Mouse (Mus musculus) hindbrain, embryonic 15.5 days (tissue): Measurements from ENCODE around the gene Asb8. TPM values are rescaled to one million over a fixed set of nuclear protein-coding genes. Genes with fewer than 3 reads are reported as not detected.

Experiments used
- ATAC-seq: fragments of 200-750 bp; cut with Nextera tagmentation; 2 replicates; pipeline ENCODE4 v1.8.0; 2017; ENCODE audit warnings: low read depth, moderate number of reproducible peaks, moderate TSS enrichment; ENCODE audit not compliant: low FRiP score
- H3K27ac ChIP-seq: fragments of 300-500 bp; sonication (generic); replicated peaks from 2 replicates; pipeline ENCODE4 v1.5.1; 2015; ENCODE audit warnings: mild to moderate bottlenecking, inconsistent platforms
- H3K27me3 ChIP-seq: fragments of 300-500 bp; sonication (generic); 2 replicates; pipeline ENCODE4 v1.6.1; 2015; ENCODE audit warnings: control low read depth, inconsistent platforms
- H3K36me3 ChIP-seq: fragments of 300-500 bp; sonication (generic); 2 replicates; pipeline ENCODE4 v1.6.1; 2015; ENCODE audit warnings: control low read depth, inconsistent platforms
- H3K4me1 ChIP-seq: fragments of 300-500 bp; sonication (generic); replicated peaks from 2 replicates; pipeline ENCODE4 v1.6.1; 2015; ENCODE audit warnings: control low read depth, inconsistent platforms
- H3K4me2 ChIP-seq: fragments of 300-500 bp; sonication (generic); 2 replicates; pipeline ENCODE4 v1.6.1; 2015; ENCODE audit warnings: moderate library complexity, mild to moderate bottlenecking, inconsistent platforms
- H3K4me3 ChIP-seq: fragments of 300-500 bp; sonication (generic); 2 replicates; pipeline ENCODE4 v1.5.1; 2015; ENCODE audit warnings: mild to moderate bottlenecking, inconsistent platforms
- H3K9ac ChIP-seq: fragments of 300-500 bp; sonication (generic); 2 replicates; pipeline ENCODE4 v1.6.1; 2015; ENCODE audit warnings: inconsistent platforms
- H3K9me3 ChIP-seq: fragments of 300-500 bp; sonication (generic); 2 replicates; pipeline ENCODE4 v1.6.1; 2016; ENCODE audit warnings: control low read depth, inconsistent platforms
- WGBS: fragments of 180-500 bp; shearing (Covaris S2); methylation state at CpG from one replicate; pipeline ENCODE4 v1.1.7; 2015; 5-methylcytosine and 5-hydroxymethylcytosine counted together
- polyA plus RNA-seq: library from polyadenylated mRNA; unstranded; fragments of >200 nt; fragmentation: Nextera tagmentation; extraction: Ambion mirVana; gene quantifications from 2 replicates; pipeline ENCODE4 v1.2.1, GENCODE M21; 2015

The Asb8 gene
- polyA plus RNA-seq, 1 experiment from 2014 or later = 58.4 TPM

DNA sequence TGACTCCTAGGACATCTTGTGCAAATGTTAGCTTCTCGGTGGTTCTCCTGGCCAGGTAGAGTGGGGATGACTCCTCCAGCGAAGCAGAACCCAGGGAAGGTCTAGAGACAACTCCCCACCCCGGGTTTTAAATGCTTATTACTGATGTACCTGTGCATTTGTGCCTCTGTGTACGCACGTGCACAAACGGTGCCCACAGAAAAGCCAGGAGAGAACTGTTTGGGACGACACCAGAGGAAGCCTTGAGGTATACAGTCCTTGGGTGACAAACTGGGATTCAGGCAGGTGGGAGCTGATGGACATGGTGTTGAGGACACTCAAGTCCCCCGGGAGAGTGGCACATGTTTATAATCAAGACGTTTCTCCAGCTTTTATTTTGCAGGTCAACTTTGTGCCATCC is 5.5 kb upstream of the Asb8 start:
- Histone ChIP-seq H3K4me2 (peak overlapping the region; percentile 82), H3K36me3 (no peaks in the 10 kb centered on the region), H3K4me1 (peaks cover 51% of the 10 kb centered on the region), H3K27me3 (0 out of 2 replicates have a peak, but pooled peaks cover 2% of the 10 kb centered on the region), H3K4me3 (peak overlapping the region; percentile 58), H3K9ac (no peak overlapping the region), H3K27ac (no peak overlapping the region), H3K9me3 (no peaks in the 10 kb centered on the region)
- 76% methylated on average over 9 of the region's 9 CpGs for WGBS
- no peak for ATAC-seq

- Histone ChIP-seq H3K4me2 (peak overlapping the region; percentile 82), H3K4me1 (peaks cover 51% of the 10 kb centered on the region), H3K27ac (no peak overlapping the region), H3K9ac (peak overlapping the region; percentile 68), H3K9me3 (no peaks in the 10 kb centered on the region), H3K36me3 (no peaks in the 10 kb centered on the region), H3K27me3 (peaks cover 2% of the 10 kb centered on the region; the same call in 1 of the 2 replicates), H3K4me3 (peak overlapping the region; percentile 58)
- no peak for ATAC-seq
- 26% methylated on average over 7 of the region's 7 CpGs for WGBS
Measured at GRCm38 (mm10) chr15:98170365-98170764, 4.9 kb upstream of the Asb8 start.

GRCm38 (mm10) chr15:98168622-98169004 is 3.2 kb upstream of the Asb8 start:
- H3K27ac ChIP-seq = peak overlapping the region; percentile 95; the same call in 1 of the 2 replicates
- WGBS = 3% methylated on average over 19 of the region's 19 CpGs
- H3K4me3 ChIP-seq = peak overlapping the region; percentile 58
- peak overlapping the region; percentile 68 for H3K9ac ChIP-seq
- no peaks in the 10 kb centered on the region for H3K36me3 ChIP-seq
- no peak for ATAC-seq
- peaks cover 47% of the 10 kb centered on the region for H3K4me1 ChIP-seq
- H3K4me2 ChIP-seq = peak overlapping the region; percentile 82
- H3K9me3 ChIP-seq = no peaks in the 10 kb centered on the region
- H3K27me3 ChIP-seq = no peaks in the 10 kb centered on the region; the same call in 1 of the 2 replicates

DNA sequence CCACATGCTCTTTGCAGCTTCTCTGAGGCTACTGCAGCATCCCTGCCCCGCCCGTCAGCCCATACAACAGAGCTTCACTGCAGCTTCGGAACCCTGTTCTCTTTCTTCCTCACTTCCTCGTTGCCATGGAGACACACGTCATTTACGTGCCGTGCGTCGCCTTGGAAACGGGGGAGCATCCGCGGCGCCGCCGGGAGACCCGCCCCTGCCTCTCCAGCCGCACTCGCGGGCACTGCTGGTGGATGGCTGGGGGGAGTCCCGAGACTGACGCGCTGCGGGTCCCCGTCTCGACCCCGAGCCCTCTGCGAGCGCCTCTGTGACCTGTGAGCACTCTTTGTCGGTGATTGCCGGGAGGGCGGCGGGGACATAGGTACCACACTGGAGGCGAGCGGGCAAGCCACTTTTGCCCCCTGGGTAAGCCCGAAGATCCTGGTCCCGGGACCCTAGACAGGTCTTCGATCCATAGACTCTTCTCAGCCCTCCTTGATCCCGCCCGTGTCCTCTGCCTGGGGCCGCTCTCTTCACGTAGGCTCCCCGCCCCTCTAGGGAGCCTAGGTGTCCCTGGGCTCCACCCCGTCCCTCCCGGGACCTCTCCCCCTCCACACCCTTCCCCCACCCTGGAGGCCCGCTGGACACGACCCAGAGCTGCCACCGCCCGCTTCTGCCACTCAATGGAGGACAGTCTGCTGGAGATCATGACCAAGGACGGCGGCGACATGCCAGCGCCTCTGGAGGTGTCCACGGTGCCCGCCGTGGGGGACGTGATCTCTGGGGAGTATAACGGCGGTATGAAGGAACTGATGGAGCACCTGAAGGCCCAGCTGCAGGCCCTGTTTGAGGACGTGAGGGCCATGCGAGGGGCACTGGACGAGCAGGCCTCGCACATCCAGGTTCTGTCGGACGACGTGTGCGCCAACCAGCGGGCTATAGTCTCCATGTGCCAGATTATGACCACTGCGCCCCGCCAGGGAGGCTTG is 2.5 kb upstream of the Asb8 start:
- peak; percentile 96 for ATAC-seq
- no peaks in the 10 kb centered on the region for H3K9me3 ChIP-seq
- peak overlapping the region; percentile 58 for H3K4me3 ChIP-seq
- H3K36me3 ChIP-seq = no peaks in the 10 kb centered on the region
- H3K27me3 ChIP-seq = no peaks in the 10 kb centered on the region; the same call in 1 of the 2 replicates
- H3K27ac ChIP-seq = peak overlapping the region; percentile 95
- peak overlapping the region; percentile 82 for H3K4me2 ChIP-seq
- H3K9ac ChIP-seq = peak overlapping the region; percentile 68
- WGBS = 1% methylated on average over 69 of the region's 69 CpGs
- peaks cover 46% of the 10 kb centered on the region for H3K4me1 ChIP-seq

GRCm38 (mm10) chr15:98166963-98167644 is 1.7 kb upstream of the Asb8 start, which contains the start of gene Ccdc184:
Gene Ccdc184, plus strand, starts transcription at chr15:98167158.
- Histone ChIP-seq H3K27me3 (no peaks in the 10 kb centered on the region; the same call in 1 of the 2 replicates), H3K4me2 (peak within 1 kb of the TSS; percentile 82), H3K9ac (peak within 1 kb of the TSS; percentile 68), H3K36me3 (no peaks in the 10 kb centered on the region), H3K27ac (peak within 1 kb of the TSS; percentile 95), H3K9me3 (no peaks in the 10 kb centered on the region), H3K4me1 (peaks cover 44% of the 10 kb centered on the region), H3K4me3 (peak within 1 kb of the TSS; percentile 58)
- ATAC-seq = peak; percentile 83
- under 1% methylated on average over 18 of the region's 18 CpGs for WGBS

DNA sequence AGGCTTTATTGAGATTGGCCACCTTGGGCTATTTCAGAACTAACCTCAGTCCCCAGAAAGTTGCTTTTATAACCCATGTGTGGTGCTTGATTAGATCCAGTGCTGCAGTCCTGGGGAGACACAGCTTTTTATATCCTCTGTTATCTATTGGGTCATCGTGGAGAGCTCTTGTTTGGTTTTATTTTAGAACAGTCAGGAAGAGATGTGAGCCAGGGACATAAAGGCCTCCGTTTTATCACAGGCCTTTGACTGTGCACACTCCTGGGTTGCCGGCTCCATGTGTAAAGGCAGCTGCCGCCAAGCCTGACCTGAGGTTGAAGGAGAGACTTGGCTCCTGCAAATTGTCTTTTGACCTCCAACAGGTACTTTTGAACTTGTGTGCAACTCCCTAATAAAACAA is 2.9 kb downstream of the Asb8 start:
- H3K9me3 ChIP-seq = no peaks in the 10 kb centered on the region
- 77% methylated on average over 4 of the region's 4 CpGs for WGBS
- no peak overlapping the region for H3K27ac ChIP-seq
- no peaks in the 10 kb centered on the region; the same call in 1 of the 2 replicates for H3K27me3 ChIP-seq
- H3K4me3 ChIP-seq = no peak overlapping the region
- no peak overlapping the region for H3K9ac ChIP-seq
- ATAC-seq = no peak
- peaks cover 6% of the 10 kb centered on the region for H3K4me1 ChIP-seq
- no peaks in the 10 kb centered on the region for H3K36me3 ChIP-seq
- no peak overlapping the region for H3K4me2 ChIP-seq

DNA sequence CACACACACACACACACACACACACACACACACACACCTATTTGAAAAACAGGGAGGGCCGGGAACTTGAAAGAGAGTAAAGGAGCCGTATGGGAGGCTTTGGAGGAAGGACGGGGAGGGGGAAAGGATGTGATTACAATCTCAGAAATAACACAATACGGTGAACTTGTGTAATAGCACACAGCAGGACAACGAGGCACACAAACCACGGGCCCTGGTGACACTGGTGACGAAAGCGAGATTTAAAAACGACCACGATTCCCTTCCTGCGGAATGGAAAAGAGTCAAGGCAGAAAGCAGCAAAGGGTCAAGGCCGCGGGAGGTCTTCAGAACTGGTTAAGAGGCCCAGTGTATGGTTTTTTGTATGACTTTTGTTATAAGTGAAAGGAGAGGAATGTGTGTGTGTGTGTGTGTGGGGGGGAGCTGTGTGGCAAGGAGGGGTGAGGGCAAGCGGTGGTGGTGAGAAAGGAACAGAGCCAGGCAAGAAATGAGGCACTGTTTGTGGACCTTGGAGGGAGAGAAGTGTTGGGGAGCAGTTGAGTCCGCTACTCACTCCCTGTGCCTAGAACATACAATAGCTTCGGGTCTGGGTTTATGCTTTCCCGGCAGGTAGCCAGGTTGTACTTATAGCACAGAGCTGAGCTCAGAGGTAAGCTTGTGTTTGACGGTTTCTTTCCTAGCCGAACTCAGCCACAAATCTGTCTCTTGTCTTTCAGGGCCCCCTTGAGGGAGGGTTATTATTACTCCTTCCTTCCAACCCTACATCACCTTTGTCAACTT is 4.2 kb downstream of the Asb8 start:
- no peak overlapping the region for H3K4me2 ChIP-seq
- no peaks in the 10 kb centered on the region; the same call in 1 of the 2 replicates for H3K27me3 ChIP-seq
- H3K27ac ChIP-seq = no peak overlapping the region
- H3K4me3 ChIP-seq = no peak overlapping the region
- no peak for ATAC-seq
- H3K36me3 ChIP-seq = no peaks in the 10 kb centered on the region
- H3K4me1 ChIP-seq = no peaks in the 10 kb centered on the region
- H3K9me3 ChIP-seq = no peaks in the 10 kb centered on the region
- WGBS = 53% methylated on average over 19 of the region's 19 CpGs
- H3K9ac ChIP-seq = no peak overlapping the region

- no peaks in the 10 kb centered on the region for H3K9me3 ChIP-seq
- no peak overlapping the region for H3K27ac ChIP-seq
- H3K36me3 ChIP-seq = no peaks in the 10 kb centered on the region
- H3K4me2 ChIP-seq = no peak overlapping the region
- no peak overlapping the region for H3K9ac ChIP-seq
- ATAC-seq = no peak
- WGBS = 74% methylated on average over 1 of the region's 1 CpGs
- H3K4me1 ChIP-seq = no peaks in the 10 kb centered on the region
- no peaks in the 10 kb centered on the region for H3K27me3 ChIP-seq
- H3K4me3 ChIP-seq = no peak overlapping the region
Measured at GRCm38 (mm10) chr15:98157253-98157652, 8.2 kb downstream of the Asb8 start.

DNA sequence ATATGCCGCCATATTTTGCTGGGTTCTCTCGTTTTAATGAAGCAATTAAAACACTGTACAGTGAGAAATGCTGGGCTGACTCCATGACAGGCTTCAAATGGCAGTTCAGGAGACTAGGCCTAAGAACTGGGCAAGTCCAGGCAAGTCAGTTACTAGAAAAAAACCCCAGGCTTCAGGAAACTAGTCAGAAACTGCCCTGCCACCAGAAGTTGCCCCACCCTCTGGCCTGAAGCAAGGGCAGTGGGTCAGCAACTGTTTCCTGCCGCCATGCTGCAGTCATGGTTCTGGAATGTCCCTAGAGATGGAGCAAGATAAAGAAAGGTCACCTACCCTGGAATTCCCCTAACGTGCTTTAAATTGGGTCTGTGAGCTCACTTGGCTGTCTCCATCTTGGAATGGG is 9.5 kb downstream of the Asb8 start:
- Histone ChIP-seq H3K27ac (no peak overlapping the region), H3K36me3 (no peaks in the 10 kb centered on the region), H3K4me1 (no peaks in the 10 kb centered on the region), H3K9me3 (no peaks in the 10 kb centered on the region), H3K9ac (no peak overlapping the region), H3K4me2 (no peak overlapping the region), H3K27me3 (no peaks in the 10 kb centered on the region), H3K4me3 (no peak overlapping the region)
- 75% methylated on average over 4 of the region's 4 CpGs for WGBS
- ATAC-seq = no peak

- 91% methylated on average over 5 of the region's 5 CpGs for WGBS
- H3K27me3 ChIP-seq = no peaks in the 10 kb centered on the region
- no peak overlapping the region for H3K4me2 ChIP-seq
- H3K4me3 ChIP-seq = no peak overlapping the region
- no peak for ATAC-seq
- no peak overlapping the region for H3K9ac ChIP-seq
- H3K4me1 ChIP-seq = no peaks in the 10 kb centered on the region
- H3K36me3 ChIP-seq = no peaks in the 10 kb centered on the region
- H3K27ac ChIP-seq = no peak overlapping the region
- no peaks in the 10 kb centered on the region for H3K9me3 ChIP-seq
Measured at GRCm38 (mm10) chr15:98155272-98155671, 10.2 kb downstream of the Asb8 start.

- 75% methylated on average over 3 of the region's 3 CpGs for WGBS
- Histone ChIP-seq H3K27ac (no peak overlapping the region), H3K4me1 (no peaks in the 10 kb centered on the region), H3K9ac (no peak overlapping the region), H3K36me3 (no peaks in the 10 kb centered on the region), H3K4me3 (no peak overlapping the region), H3K4me2 (no peak overlapping the region), H3K9me3 (no peaks in the 10 kb centered on the region), H3K27me3 (no peaks in the 10 kb centered on the region)
- no peak for ATAC-seq
Measured at GRCm38 (mm10) chr15:98154631-98155030, 10.8 kb downstream of the Asb8 start.
